Mouse (Mus musculus): Measurements from ENCODE around the gene Mical2.

The Mical2 gene

GRCm38 (mm10) chr7:112280474-112280873 is 54.8 kb downstream of the Mical2 start:
- DNase-seq: no peak

DNA sequence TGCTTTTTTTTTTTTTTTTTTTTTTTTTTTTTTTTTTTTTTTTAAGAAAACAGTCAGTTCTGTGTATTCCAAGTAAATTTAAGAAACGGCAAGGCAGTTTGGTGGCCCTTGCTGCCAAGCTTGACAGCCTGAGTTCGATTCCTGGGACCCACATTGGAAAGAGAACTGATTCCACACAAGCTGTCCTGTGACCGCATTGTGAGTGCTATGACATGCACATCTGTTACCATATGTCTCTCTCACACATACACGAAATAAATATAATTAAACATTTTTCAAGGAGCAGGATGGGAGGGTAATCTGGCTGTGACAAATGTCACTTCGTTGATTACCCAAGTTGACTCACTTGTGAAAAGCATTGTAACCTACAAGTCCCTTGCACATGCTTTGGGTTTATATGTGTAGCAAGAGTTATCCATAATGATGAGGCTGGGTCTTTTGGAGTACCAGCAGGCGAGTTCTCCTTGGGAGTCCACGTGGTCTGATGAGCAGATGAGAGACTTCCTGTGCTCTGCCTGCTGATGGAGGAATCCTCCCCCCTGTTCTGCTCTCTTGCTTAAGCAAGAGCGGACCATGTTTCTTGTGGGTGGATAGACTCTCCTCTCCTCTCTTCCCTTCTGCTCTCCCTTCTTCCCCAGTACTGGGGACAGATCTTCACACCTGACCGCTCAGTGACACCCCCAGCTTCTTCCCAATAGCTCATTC is 58.1 kb downstream of the Mical2 start:
- DNase-seq: no peak

GRCm38 (mm10) chr7:112285573-112285972 is 59.9 kb downstream of the Mical2 start:
- no peak for DNase-seq

DNA sequence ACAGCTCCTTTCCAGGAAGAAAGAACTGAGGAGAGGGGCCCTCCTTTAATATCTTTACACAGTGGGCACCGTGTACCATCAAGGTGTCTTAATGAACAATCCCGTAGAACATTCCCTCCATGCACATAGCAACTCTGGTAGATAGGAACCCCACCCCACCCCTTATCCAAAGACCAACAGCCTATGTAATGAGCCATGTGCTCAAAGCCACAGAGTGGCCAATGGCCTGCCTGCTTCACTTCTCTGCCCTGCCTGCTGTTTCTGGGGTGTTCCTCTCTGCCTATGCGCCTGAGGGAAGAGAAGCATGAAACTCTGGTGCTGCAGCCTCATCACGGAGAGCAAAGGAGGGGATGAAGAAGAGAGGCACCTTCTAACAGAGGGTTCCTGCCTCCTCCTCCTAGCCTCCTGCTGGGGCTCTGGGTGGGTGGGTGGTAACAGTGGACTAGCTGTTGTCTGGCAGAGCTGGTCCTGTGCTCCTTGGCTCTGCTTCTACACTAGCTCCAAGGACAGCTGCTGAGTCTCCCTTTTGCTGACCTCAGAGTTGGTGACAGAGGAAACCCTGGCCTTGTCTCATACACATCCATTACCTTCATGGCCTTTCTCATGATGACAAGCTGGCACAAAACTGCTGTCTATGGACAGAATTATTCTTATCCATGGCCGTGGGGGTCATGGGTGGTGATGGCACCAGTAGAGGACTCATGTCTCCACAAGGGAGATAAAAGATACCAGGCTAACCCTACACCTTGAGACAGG is 62.9 kb downstream of the Mical2 start:
- DNase-seq: no peak

DNA sequence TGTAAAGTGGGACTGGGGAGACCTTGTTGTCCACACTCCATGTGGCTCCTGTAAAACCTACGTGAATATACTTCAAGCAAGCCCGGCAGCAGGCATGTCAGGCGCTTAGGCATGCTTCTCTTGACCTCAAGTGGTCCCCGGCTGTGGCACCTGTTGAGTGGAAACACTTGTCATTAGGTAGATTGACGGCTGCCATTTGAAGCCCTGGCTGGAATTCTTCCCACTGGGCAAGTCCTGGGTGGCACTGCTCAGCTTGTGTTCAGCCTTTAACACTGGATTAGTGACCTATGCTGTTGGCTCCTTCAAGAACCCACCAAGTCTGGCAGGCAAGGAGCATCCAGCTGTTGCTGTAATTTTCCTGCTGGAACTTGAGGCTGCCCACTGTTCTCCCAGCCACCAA is 63.9 kb downstream of the Mical2 start:
- DNase-seq: no peak

DNA sequence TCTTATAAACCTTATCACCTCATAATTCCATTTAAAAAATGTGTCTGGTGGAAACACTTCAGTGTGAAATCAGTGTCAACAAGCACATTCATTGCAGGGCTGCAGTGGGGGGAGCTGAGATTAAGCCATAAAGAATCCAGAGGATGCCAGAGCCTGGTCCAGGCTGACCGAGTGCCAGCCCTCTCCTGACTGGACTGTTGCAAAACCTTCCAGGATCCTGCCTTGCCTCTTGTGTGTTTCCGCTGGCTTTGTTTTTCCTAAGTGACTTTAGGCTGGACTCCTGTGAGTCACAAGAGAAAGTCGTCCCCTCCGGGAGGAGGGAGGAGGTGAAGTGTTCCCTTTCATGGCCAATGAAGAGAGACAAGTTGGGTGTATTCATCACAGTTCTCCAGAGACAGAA is 64.3 kb downstream of the Mical2 start:
- DNase-seq: no peak

DNA sequence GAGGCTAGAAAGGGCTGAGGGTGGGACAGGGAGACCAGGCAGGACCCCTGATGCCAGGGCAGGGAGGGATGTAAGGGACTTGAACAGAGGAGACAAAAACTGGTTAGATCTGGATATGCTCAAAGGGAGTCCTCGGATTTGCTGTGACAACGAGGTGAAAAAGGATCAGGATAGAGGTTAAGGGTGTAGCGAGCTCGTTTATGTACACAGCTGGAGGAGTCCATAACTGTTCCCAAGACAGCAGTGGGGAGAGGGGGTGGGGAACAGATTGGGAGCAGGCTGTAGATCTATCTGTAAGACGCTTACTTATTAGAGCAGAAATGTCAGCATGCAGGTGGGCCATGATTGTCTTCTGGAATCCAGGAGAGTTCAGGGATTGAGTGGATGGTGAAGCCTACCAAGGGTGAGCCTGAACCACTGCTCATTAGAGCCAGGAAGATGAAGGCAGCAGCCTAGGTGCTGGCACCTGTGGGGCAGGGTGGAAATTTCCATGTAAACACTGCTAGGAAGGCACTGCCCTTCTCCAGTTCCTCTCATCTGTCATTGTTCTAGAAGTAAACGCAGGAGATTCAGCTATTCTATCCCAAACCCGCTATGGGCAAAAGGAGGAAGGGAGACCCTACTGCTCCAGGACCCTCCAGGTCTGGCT is 67.9 kb downstream of the Mical2 start:
- peak in 1 of 2 experiments; percentile 32 for DNase-seq

DNA sequence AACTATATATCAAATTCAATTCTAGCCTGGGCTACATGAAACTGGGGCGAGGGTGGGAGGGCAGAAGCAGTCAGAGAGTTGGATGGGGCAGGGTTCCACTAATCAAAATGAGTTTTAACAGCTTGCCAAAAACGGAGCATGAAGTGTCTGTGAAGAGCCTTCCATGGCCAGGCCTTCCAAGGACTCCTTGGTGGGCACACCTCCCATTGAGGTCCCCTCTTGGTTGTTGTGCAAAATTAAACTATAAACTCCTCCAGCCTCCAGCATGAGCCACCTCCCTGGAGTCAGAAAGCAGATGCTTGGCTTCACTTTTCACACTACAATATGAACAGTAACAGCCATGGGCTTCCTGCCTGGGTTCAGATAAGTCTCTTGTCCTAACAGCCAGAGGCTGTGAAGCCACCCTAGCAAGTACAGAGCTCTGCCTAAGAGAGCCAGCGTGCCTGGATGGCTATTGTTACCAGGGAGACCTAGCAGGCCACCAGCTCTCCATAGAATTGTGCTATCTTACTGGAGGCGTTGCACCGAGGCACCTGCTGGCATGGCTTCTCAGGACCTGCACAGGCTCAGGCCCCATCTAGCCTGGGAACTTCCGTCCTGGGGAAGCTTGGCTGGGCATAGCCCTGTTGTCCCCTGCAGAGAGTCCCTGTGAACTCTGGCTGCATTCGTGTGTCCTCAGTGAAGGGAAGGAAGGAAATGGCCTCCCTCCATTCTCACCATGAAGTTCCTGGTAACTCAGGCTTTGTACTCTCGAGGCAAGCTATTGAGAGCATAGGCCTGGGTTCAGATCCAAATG is 70.0 kb downstream of the Mical2 start:
- DNase-seq: peak; percentile 50 to 51

- peak; percentile 66 to 76 for DNase-seq
Observed at GRCm38 (mm10) chr7:112298032-112298431, 72.4 kb downstream of the Mical2 start.

DNA sequence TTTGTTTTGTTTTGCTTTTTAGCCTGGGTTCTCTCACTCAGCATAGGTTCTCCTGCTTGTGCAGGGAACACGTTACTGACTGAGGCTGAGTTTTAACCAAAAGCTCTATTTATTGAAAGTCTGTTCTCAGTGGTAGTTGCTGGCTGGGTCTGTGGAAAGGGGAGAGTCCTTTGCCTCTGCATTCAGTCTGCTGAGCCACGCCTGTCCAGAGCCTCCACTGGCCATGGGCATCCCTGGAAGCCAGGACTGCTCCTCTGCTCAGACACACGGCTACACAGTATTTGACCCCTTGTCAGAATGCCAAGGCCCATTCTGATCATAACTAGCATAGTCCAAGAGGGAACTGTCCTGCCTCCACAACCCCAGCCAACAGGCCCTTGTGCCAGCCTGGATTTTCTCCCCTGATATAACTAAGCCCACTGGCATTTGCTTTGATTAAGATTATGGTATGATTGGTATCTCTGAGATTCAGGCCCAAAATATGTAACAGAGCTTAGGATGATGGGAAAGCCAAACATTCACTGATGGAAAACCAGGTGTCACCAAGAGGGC is 73.3 kb downstream of the Mical2 start:
- DNase-seq: peak in 1 of 2 experiments; percentile 51

DNA sequence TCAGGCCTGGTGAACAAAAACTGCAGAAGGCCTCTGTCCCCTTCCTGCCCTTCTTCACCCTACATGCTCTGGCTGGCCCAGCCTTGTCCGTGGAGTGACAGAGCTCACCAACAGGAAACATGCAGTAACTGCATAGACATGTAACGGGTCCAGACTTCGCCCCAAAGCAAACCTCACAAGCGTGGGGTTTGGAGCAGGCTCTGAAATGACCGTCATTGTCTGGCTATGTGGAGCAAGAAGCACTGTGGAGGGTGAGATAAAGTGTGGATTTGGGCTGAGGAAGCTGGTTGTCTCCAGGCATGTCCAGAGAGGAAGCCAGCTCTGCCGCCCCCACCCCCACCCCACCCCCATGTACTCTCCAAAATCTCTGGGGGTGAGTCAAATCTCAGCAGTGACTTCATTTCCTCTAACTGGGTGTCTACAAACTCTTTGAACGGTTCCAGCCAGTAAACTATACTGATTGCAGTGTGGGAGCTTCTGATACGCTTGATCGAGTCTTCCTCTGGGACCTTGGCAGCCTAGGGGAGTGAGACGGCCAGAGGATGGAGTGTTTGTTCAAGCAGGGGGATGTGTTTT is 74.0 kb downstream of the Mical2 start:
- no peak for DNase-seq

DNA sequence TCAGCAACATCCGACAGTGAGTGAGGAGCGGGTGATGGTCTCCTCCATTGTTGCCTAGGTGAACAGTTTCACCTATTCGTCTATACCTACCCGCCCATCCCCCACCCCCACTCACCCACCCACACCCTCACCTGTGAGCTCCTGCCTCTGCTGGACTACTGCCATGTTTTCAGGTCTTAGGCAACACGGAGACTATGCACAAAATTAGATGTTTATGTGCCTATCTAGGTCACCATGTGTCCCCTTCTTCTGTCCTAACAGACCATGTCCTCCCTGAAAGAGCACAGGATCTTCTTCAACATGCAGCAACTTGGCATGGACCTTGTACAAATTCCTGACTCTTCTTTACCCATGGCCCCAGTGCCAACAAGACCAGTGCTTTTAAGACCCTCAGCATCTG is 74.5 kb downstream of the Mical2 start:
- peak; percentile 61 to 76 for DNase-seq

DNA sequence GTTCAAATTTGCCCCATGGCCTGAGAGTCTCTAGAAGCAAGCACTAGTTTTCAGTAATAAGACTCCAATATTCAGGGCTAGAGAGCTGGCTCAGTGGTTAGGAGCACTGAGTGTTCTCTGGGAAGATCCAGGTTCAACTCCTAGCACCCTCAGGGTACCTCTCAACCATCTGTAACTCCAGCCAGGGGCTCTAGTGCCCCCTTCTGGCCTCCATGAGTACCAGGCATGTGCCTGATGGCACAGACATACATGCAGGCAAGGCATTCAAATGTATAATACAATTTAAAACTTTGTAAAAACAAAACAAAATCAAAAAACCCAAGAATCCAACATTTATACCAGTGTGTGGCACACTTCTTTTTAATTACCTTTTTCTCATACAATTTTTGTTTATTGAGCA is 75.4 kb downstream of the Mical2 start:
- DNase-seq: no peak

DNA sequence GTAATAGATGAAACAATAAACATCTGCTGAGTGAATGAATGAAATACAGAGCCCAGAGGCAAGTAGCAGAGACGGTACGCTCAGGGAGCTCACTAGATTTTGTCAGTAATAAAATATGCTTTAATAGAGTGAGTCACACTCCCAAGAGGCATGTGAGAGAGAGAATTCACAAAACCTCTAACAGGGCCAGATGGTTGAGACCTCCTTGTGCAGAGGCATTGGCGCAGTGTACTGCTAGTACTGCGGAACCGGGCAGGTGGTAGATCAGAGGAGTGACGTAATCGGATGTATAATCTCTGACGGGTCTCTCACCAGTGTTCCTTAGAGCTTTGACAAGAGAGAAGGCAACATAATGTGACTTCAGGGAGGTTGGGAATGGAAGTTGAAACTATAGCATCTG is 78.7 kb downstream of the Mical2 start:
- peak; percentile 59 to 62 for DNase-seq

GRCm38 (mm10) chr7:112309289-112310016 is 83.8 kb downstream of the Mical2 start:
- peak in 1 of 2 experiments; percentile 58 for DNase-seq

DNA sequence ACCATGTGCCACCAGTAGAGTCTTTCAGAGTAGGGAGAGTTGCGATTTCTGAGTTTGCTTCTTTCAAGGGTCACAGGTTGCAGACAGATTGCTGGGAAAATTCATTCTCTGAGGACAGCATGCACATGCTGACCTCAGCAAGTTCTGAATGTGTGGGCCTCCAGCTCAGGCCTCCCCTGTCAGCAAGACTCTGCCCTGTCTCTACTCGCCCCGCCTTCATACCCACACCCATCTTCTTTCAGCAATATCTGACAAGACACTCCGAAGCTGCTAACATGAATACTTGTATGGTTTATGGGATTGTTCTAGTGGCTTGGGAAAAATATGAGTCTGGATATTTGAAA is 84.3 kb downstream of the Mical2 start:
- no peak for DNase-seq

GRCm38 (mm10) chr7:112313211-112313610 is 87.6 kb downstream of the Mical2 start:
- DNase-seq: no peak

DNA sequence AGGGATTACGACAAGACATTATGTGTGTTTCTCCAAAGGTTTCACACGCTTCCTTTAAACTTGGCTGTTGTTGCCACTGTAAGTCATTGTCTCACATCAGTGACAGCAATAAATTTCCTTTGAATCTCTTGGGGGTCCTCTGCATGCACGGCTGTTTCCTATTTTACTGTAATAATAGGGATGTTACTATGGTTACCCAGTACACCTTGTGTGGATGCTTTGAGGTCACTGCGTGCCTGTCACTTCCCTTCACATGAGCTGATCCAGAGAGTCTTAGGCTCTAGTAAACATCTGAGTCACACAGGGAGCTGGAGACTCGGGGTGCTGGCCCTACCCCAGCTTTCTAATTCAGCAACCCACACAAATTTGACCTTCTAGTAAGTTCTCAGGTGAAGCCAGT is 88.0 kb downstream of the Mical2 start:
- DNase-seq: no peak

DNA sequence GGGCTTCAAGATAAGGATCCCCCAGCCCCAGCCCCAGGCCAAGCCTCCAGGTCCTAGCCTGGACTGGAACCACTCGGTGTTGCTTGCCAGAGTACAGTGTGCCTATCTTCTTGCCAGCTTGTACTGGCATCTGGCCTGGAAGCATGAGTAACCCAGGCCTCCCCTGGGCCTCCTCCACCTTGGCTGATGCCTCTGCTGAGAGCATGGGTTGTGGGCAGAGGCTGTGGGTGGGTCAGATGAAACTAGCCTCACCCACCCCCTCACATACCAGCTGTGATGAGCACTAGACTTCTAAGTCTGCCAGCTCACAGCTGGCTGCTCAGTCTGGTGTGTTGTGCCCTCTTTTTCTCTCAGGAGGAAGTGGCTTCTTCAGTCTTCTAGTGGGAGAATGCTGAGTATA is 90.6 kb downstream of the Mical2 start:
- DNase-seq: peak; percentile 53 to 71

DNA sequence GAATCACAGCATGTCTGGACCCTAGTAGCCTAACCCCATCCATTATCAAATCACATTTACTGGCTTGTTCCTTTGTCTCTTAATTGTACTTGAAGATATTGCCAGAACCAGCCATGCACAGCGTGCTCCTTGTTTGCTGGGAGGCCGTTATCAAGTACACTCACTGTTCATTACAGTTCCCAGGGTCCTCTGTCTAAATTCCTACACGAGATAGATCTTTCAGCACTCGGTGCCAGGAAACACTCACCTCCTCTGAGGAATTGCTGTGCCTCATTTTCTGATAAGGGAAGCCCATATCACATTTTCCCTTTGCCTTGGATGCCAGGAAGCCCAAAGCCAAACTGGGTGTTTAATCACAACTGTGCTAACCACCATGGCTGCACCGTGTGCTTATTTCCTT is 91.8 kb downstream of the Mical2 start:
- DNase-seq: no peak

DNA sequence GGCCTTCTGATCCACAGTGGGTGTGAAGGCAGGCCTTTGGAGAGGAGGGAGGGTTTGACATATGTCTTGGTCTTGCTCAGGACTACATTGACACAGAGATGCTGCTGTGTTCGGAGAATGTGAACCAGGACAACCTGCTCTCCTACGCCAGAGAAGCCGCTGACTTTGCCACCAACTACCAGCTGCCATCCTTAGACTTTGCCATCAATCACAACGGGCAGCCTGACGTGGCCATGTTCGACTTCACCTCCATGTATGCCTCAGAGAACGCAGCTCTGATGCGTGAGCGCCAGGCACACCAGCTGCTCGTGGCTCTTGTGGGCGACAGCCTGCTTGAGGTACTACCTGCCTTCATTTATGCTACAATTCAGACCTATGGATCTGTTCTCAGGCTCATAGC is 92.7 kb downstream of the Mical2 start:
- peak in 1 of 2 experiments; percentile 51 for DNase-seq

GRCm38 (mm10) chr7:112319419-112319818 is 93.8 kb downstream of the Mical2 start:
- DNase-seq: peak; percentile 74 to 81

Data from cerebellum, postnatal 25 days (tissue).